Mouse (Mus musculus): ENCODE measurements at regions not wholly inside any gene's neighbourhood (a gene's known extent, or its start where the extent isn't known, plus 50 kb on each side); places are given as distances from the start of the nearest gene placed in this dataset.
"Not testable (repeated sequence)": the region's sequence is repeated elsewhere in the genome, so short reads cannot be mapped to it uniquely, and the experiment has no call there.

GRCm38 (mm10) chr1:47306961-47307360, 414.3 kb upstream of the Slc39a10 start:
- intact Hi-C loops (cut with DNase I), result no loop called here
- no peak for DNase-seq

- intact Hi-C loops (cut with DNase I), result no loop called here
- no peak for DNase-seq
These were observed 406.7 kb upstream of the Slc39a10 start for GRCm38 (mm10) chr1:47299311-47299710.

GRCm38 (mm10) chr1:47285639-47286038, 393.0 kb upstream of the Slc39a10 start:
- intact Hi-C loops (cut with DNase I), result no loop called here
- no peak for DNase-seq

- intact Hi-C loops (cut with DNase I), result loop anchor here (5.0 kb wide), 1 partner anchor 431 kb away; no protein-coding TSS in a partner anchor
- no peak for DNase-seq
These were observed 385.8 kb upstream of the Slc39a10 start for GRCm38 (mm10) chr1:47278321-47279020.

- peak; percentile 24 to 42 for DNase-seq
- intact Hi-C loops (cut with DNase I), result loop anchor here (5.0 kb wide), 1 partner anchor 431 kb away; no protein-coding TSS in a partner anchor
These were observed 385.2 kb upstream of the Slc39a10 start for GRCm38 (mm10) chr1:47277839-47278238.

GRCm38 (mm10) chr1:47272131-47272530, 379.5 kb upstream of the Slc39a10 start:
- intact Hi-C loops (cut with DNase I), result no loop called here
- DNase-seq, result no peak

- DNase-seq, result peak; percentile 2 to 3
- intact Hi-C loops (cut with DNase I), result no loop called here
These were observed 371.0 kb upstream of the Slc39a10 start for GRCm38 (mm10) chr1:47263611-47264010.

- intact Hi-C loops (cut with DNase I), result no loop called here
- DNase-seq, result no peak
These were observed 369.0 kb upstream of the Slc39a10 start for GRCm38 (mm10) chr1:47261505-47262130.

GRCm38 (mm10) chr1:47250706-47251105, 358.1 kb upstream of the Slc39a10 start:
- DNase-seq; intact Hi-C loops (cut with DNase I): not testable (repeated sequence)

GRCm38 (mm10) chr1:47217088-47217487, 324.4 kb upstream of the Slc39a10 start:
- intact Hi-C loops (cut with DNase I), result no loop called here
- DNase-seq, result no peak

- DNase-seq, result no peak
- intact Hi-C loops (cut with DNase I), result no loop called here
These were observed 323.9 kb upstream of the Slc39a10 start for GRCm38 (mm10) chr1:47216419-47217002.

GRCm38 (mm10) chr1:47213476-47213875, 320.8 kb upstream of the Slc39a10 start:
- no peak for DNase-seq
- intact Hi-C loops (cut with DNase I), result no loop called here

- no peak for DNase-seq
- intact Hi-C loops (cut with DNase I), result no loop called here
These were observed 300.3 kb upstream of the Slc39a10 start for GRCm38 (mm10) chr1:47193001-47193400.

GRCm38 (mm10) chr1:47164417-47164816, 271.8 kb upstream of the Slc39a10 start:
- intact Hi-C loops (cut with DNase I), result no loop called here
- DNase-seq, result no peak

GRCm38 (mm10) chr1:47163808-47164410, 271.3 kb upstream of the Slc39a10 start:
- intact Hi-C loops (cut with DNase I), result no loop called here
- no peak for DNase-seq

- DNase-seq, result peak; percentile 4 to 6
- intact Hi-C loops (cut with DNase I), result not testable (repeated sequence)
These were observed 237.4 kb upstream of the Slc39a10 start for GRCm38 (mm10) chr1:47130031-47130430.

- DNase-seq, result no peak
- intact Hi-C loops (cut with DNase I), result no loop called here
These were observed 227.0 kb upstream of the Slc39a10 start for GRCm38 (mm10) chr1:47119636-47120035.

- intact Hi-C loops (cut with DNase I); DNase-seq: not testable (repeated sequence)
These were observed 224.0 kb upstream of the Slc39a10 start for GRCm38 (mm10) chr1:47116681-47117080.

- intact Hi-C loops (cut with DNase I), result no loop called here
- no peak for DNase-seq
These were observed 219.8 kb upstream of the Slc39a10 start for GRCm38 (mm10) chr1:47112494-47112893.

- intact Hi-C loops (cut with DNase I), result no loop called here
- DNase-seq, result no peak
These were observed 211.4 kb upstream of the Slc39a10 start for GRCm38 (mm10) chr1:47104055-47104454.

GRCm38 (mm10) chr1:47103321-47103988, 210.8 kb upstream of the Slc39a10 start:
- intact Hi-C loops (cut with DNase I), result no loop called here
- no peak for DNase-seq

Data from heart, postnatal 10 days (tissue).